25 mouse cellular contexts compared by ENCODE assay signal in genomic region chr14:101001070-101001469, GRCm38 (mm10).
DNase-seq lines count a peak whose midpoint lies in the region; ATAC-seq and TF ChIP-seq lines count a peak whose summit lies in the region.
"Had no signal": no experiment of that assay in that cellular context is flagged by ENCODE, and none has a peak within 500 bp of the region (broad histone marks: within the 10 kb centered on the region; RNA-seq: fewer than 3 reads in every experiment).

No protein-coding gene starts in this region.

- H3K4me3 ChIP-seq in kidney, adult 2 months (ENCODE audit: insufficient read depth, low read depth, low read length): no peak overlapping the region
- H3K4me3 ChIP-seq in kidney, embryonic 14.5 days (ENCODE audit: low read length): no peak overlapping the region
- H3K4me3 ChIP-seq in kidney, embryonic 16.5 days (ENCODE audit: low read length): no peak overlapping the region
- H3K4me3 ChIP-seq in midbrain, embryonic 11.5 days (ENCODE audit: low read depth, low read length): no peak overlapping the region
- H3K4me3 ChIP-seq in midbrain, embryonic 10.5 days: no peak overlapping the region
- H3K4me3 ChIP-seq: embryonic facial prominence, embryonic 10.5 days; embryonic facial prominence, embryonic 12.5 days; forebrain, embryonic 13.5 days had no signal

- no peaks in the 10 kb centered on the region; the same call in 1 of the 2 replicates for H3K27me3 ChIP-seq in kidney, adult 2 months (replicated peaks; ENCODE audit: control insufficient read depth, insufficient read depth, low read length)
- H3K27me3 ChIP-seq in kidney, embryonic 14.5 days (ENCODE audit: control insufficient read depth, insufficient read depth, low read length): no peaks in the 10 kb centered on the region
- no peaks in the 10 kb centered on the region for H3K27me3 ChIP-seq in kidney, embryonic 16.5 days (ENCODE audit: insufficient read depth, low read length)
- no peaks in the 10 kb centered on the region for H3K27me3 ChIP-seq in midbrain, embryonic 11.5 days (ENCODE audit: control insufficient read depth, insufficient read depth, low read length)
- no peaks in the 10 kb centered on the region for H3K27me3 ChIP-seq in midbrain, embryonic 10.5 days (ENCODE audit: low read depth, poor library complexity, severe bottlenecking)
- H3K27me3 ChIP-seq: CH12.LX; embryonic facial prominence, embryonic 12.5 days; forebrain, embryonic 13.5 days; Patski had no signal

- peak; percentile 81; the same call in 1 of the 2 replicates for ATAC-seq in kidney, embryonic 14.5 days (ENCODE audit: low FRiP score, low TSS enrichment)
- ATAC-seq in kidney, embryonic 16.5 days (ENCODE audit: low FRiP score, low TSS enrichment): peak; percentile 84; the same call in 1 of the 2 replicates
- no peak for ATAC-seq in midbrain, embryonic 11.5 days (ENCODE audit: low FRiP score)
- ATAC-seq: activated CD4-positive, CD25-positive, alpha-beta regulatory T cell, adult 4 months; CD4-positive, CD25-positive, alpha-beta regulatory T cell, adult 4 months; forebrain, embryonic 13.5 days; Patski had no signal

- H3K9ac ChIP-seq in kidney, embryonic 14.5 days (ENCODE audit: low read depth, low read length): no peak overlapping the region
- H3K9ac ChIP-seq in kidney, embryonic 16.5 days (replicated peaks; ENCODE audit: low read length): no peak overlapping the region
- no peak overlapping the region for H3K9ac ChIP-seq in midbrain, embryonic 11.5 days (ENCODE audit: low read length)
- H3K9ac ChIP-seq: embryonic facial prominence, embryonic 12.5 days; forebrain, embryonic 13.5 days had no signal

- H3K4me1 ChIP-seq in kidney, adult 2 months (ENCODE audit: control insufficient read depth, insufficient read depth, low read length): no peaks in the 10 kb centered on the region
- no peaks in the 10 kb centered on the region for H3K4me1 ChIP-seq in kidney, embryonic 14.5 days (ENCODE audit: control insufficient read depth, insufficient read depth, low read length)
- H3K4me1 ChIP-seq in kidney, embryonic 16.5 days (ENCODE audit: insufficient read depth, low read length): no peaks in the 10 kb centered on the region
- no peaks in the 10 kb centered on the region for H3K4me1 ChIP-seq in midbrain, embryonic 11.5 days (ENCODE audit: control insufficient read depth, insufficient read depth, low read length)
- no peaks in the 10 kb centered on the region for H3K4me1 ChIP-seq in midbrain, embryonic 10.5 days
- H3K4me1 ChIP-seq: embryonic facial prominence, embryonic 10.5 days; embryonic facial prominence, embryonic 12.5 days; forebrain, embryonic 13.5 days had no signal

- TF ChIP-seq POLR2A in kidney, adult 2 months (IDR thresholded peaks at IDR 0.05; ENCODE audit: low read depth, low read length): no peak

- TF ChIP-seq CTCF in kidney, adult 2 months (conservative IDR thresholded peaks at IDR 0.05; ENCODE audit: insufficient read depth, insufficient read length, low read depth, low read length): no peak

- H3K9me3 ChIP-seq in kidney, embryonic 14.5 days (ENCODE audit: control insufficient read depth, low read length): no peaks in the 10 kb centered on the region
- no peaks in the 10 kb centered on the region for H3K9me3 ChIP-seq in kidney, embryonic 16.5 days (ENCODE audit: low read length)
- no peaks in the 10 kb centered on the region for H3K9me3 ChIP-seq in midbrain, embryonic 11.5 days (ENCODE audit: control insufficient read depth, low read length)
- H3K9me3 ChIP-seq in midbrain, embryonic 10.5 days (replicated peaks): no peaks in the 10 kb centered on the region
- H3K9me3 ChIP-seq: embryonic facial prominence, embryonic 10.5 days; embryonic facial prominence, embryonic 12.5 days; forebrain, embryonic 13.5 days had no signal

- no peaks in the 10 kb centered on the region for H3K36me3 ChIP-seq in kidney, adult 2 months (ENCODE audit: control insufficient read depth, insufficient read depth, low read length)
- no peaks in the 10 kb centered on the region for H3K36me3 ChIP-seq in kidney, embryonic 14.5 days (ENCODE audit: control insufficient read depth, insufficient read depth, low read length)
- no peaks in the 10 kb centered on the region for H3K36me3 ChIP-seq in kidney, embryonic 16.5 days (ENCODE audit: insufficient read depth, low read length)
- H3K36me3 ChIP-seq in midbrain, embryonic 11.5 days (ENCODE audit: control insufficient read depth, insufficient read depth, low read length): no peaks in the 10 kb centered on the region
- H3K36me3 ChIP-seq in midbrain, embryonic 10.5 days: no peaks in the 10 kb centered on the region
- H3K36me3 ChIP-seq: embryonic facial prominence, embryonic 10.5 days; embryonic facial prominence, embryonic 12.5 days; G1E had no signal

- no peak overlapping the region for H3K4me2 ChIP-seq in kidney, embryonic 14.5 days (replicated peaks; ENCODE audit: low read depth, low read length)
- H3K4me2 ChIP-seq in kidney, embryonic 16.5 days (replicated peaks; ENCODE audit: low read depth, low read length): no peak overlapping the region
- H3K4me2 ChIP-seq in midbrain, embryonic 11.5 days: no peak overlapping the region
- H3K4me2 ChIP-seq: embryonic facial prominence, embryonic 12.5 days; forebrain, embryonic 13.5 days had no signal

- peak; percentile 22 for DNase-seq in kidney, adult 2 months
- no peak for DNase-seq in kidney, postnatal 10 days
- no peak for DNase-seq in kidney, postnatal 25 days
- DNase-seq in kidney, adult 11 months: no peak
- peak; percentile 61 for DNase-seq in midbrain, embryonic 11.5 days (ENCODE audit: low spot score, missing footprints)
- DNase-seq in midbrain, embryonic 10.5 days (ENCODE audit: low spot score): no peak
- DNase-seq: adrenal gland, adult 8-10 months; adrenal gland, postnatal 14 days; adrenal gland, postnatal 36 days; B cell, adult 2 months; cerebellum, adult 11-12 months; cerebellum, adult 2 months; cerebellum, adult 9-10 months; cerebellum, postnatal 10 days; cerebellum, postnatal 25 days had no signal

- H3K27ac ChIP-seq in kidney, adult 2 months (ENCODE audit: insufficient read depth, low read depth, low read length): no peak overlapping the region
- H3K27ac ChIP-seq in kidney, embryonic 14.5 days (ENCODE audit: low read depth, low read length): no peak overlapping the region
- H3K27ac ChIP-seq in kidney, embryonic 16.5 days (ENCODE audit: low read length): no peak overlapping the region
- no peak overlapping the region for H3K27ac ChIP-seq in midbrain, embryonic 11.5 days (ENCODE audit: low read depth, low read length)
- H3K27ac ChIP-seq in midbrain, embryonic 10.5 days (replicated peaks): no peak overlapping the region
- H3K27ac ChIP-seq: embryonic facial prominence, embryonic 10.5 days; embryonic facial prominence, embryonic 12.5 days; forebrain, embryonic 13.5 days had no signal

- 9% methylated on average over 1 of the region's 1 CpGs for WGBS in kidney, adult 2 months
- WGBS in kidney, embryonic 14.5 days: 35% methylated on average over 1 of the region's 1 CpGs
- WGBS in kidney, embryonic 16.5 days: 18% methylated on average over 1 of the region's 1 CpGs
- WGBS in midbrain, embryonic 11.5 days: 62% methylated on average over 1 of the region's 1 CpGs
- WGBS in midbrain, embryonic 10.5 days: 53% methylated on average over 1 of the region's 1 CpGs

Comparison
In these comparisons a context has a peak if more than half of its experiments do, and no peak if none do; other contexts are left out.
1. DNase-seq: peak in kidney, adult 2 months (single experiment) and midbrain, embryonic 11.5 days (single experiment); none in kidney, postnatal 10 days (single experiment), kidney, postnatal 25 days (0 of 2), kidney, adult 11 months (single experiment) and midbrain, embryonic 10.5 days (single experiment).